Mouse (Mus musculus): ENCODE data around the gene Adgrf4. TPM values are rescaled to one million over a fixed set of nuclear protein-coding genes. Genes with fewer than 3 reads are reported as not detected.

The Adgrf4 gene
- 0.49 TPM for polyA plus RNA-seq (2012; fragmentation: generic; extraction: Trizol)
- long read RNA-seq, experiment 1, result 0 reads
- long read RNA-seq, experiment 2, partial matches to known transcripts, result 0 of 2 reads
- long read RNA-seq, experiment 2, other reads (novel, unspliced or antisense), result 0 of 2 reads

DNA sequence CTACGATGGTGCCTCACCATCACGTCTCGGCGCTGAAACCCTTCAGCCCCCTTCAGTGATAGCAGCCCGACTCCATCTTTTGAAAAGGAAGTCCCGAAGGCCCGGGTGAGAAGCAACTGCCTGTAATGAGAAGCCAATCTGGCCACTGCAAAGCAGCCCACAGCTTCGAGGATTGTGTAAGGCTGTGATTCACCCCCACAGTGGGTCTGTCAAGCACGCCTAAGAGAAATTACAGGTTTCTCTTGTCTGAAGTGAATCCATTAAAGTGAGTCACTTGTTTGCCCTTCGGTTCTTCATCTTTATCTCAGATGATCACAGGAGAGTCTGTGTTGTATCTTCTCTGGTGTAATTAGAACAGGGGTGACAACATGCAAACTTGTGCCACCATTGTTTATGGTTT is at the start of gene Adgrf4:
Adgrf4 (minus strand) TSS at position 149 of the 400 bp plus-strand sequence.
- Histone ChIP-seq H3K27me3 (ENCODE audit: control insufficient read depth, insufficient read depth, insufficient read length) (no peaks in the 10 kb centered on the region), H3K79me3 (ENCODE audit: low read depth) (no peaks in the 10 kb centered on the region), H3ac (ENCODE audit: control insufficient read depth, insufficient read length, low read depth) (no peak within 1 kb of the TSS), H3K36me3 (ENCODE audit: control insufficient read depth, insufficient read depth) (no peaks in the 10 kb centered on the region), H3K4me3 (ENCODE audit: insufficient read depth, poor library complexity, severe bottlenecking) (no peak within 1 kb of the TSS), H3K79me2 (ENCODE audit: control insufficient read depth, insufficient read depth) (no peaks in the 10 kb centered on the region)
- TF ChIP-seq MYOD1 (IDR thresholded peaks at IDR 0.05; ENCODE audit: control insufficient read depth, insufficient read length, low read depth) (no peak), FOSL1 (IDR thresholded peaks at IDR 0.05; ENCODE audit: insufficient read depth, low read length, poor library complexity, severe bottlenecking) (no peak), MYOG (IDR thresholded peaks at IDR 0.05; ENCODE audit: control insufficient read depth, extremely low read depth, insufficient read length) (no peak), MAX (IDR thresholded peaks at IDR 0.05) (no peak), CTCF (IDR thresholded peaks at IDR 0.05; ENCODE audit: control insufficient read depth, insufficient read depth, insufficient read length) (no peak), USF1 (IDR thresholded peaks at IDR 0.05; ENCODE audit: low read depth) (no peak), CEBPB (IDR thresholded peaks at IDR 0.05; ENCODE audit: low read depth) (no peak)

DNA sequence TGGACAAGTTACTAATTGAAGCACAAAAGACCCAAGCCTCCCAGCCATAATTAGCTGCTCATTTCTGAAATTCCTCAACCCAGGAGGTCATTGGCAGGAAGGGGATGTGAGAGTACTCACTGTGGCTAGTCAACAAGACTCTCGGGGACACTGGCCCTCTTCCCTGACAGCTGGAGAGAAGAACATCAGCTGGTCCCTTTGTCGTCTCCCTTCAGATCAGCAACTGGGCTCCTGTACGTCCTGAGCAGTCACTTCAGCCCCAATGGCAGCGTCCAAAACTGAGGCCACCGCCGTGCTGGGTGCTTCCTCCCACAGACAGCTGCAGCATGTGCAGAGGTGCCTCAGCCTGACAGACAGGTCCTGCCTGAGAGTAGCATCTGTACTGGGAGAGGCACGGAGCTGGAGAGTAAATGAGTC is 49.7 kb upstream of the Adgrf4 start, which contains the start of gene Adgrf2:
Adgrf2 (minus strand) TSS at position 379 of the 417 bp plus-strand sequence.
- H3K79me2 ChIP-seq (ENCODE audit: control insufficient read depth, insufficient read depth), result no peaks in the 10 kb centered on the region
- H3ac ChIP-seq (ENCODE audit: control insufficient read depth, insufficient read length, low read depth), result no peak within 1 kb of the TSS
- H3K79me3 ChIP-seq (ENCODE audit: low read depth), result no peaks in the 10 kb centered on the region
- TF ChIP-seq USF1 (IDR thresholded peaks at IDR 0.05; ENCODE audit: low read depth) (peak; percentile 3), CTCF (IDR thresholded peaks at IDR 0.05; ENCODE audit: control insufficient read depth, insufficient read depth, insufficient read length) (no peak)
- H3K4me3 ChIP-seq (ENCODE audit: insufficient read depth, poor library complexity, severe bottlenecking), result no peak within 1 kb of the TSS
- no peaks in the 10 kb centered on the region for H3K27me3 ChIP-seq (ENCODE audit: control insufficient read depth, insufficient read depth, insufficient read length)
- no peaks in the 10 kb centered on the region for H3K36me3 ChIP-seq (ENCODE audit: control insufficient read depth, insufficient read depth)

DNA sequence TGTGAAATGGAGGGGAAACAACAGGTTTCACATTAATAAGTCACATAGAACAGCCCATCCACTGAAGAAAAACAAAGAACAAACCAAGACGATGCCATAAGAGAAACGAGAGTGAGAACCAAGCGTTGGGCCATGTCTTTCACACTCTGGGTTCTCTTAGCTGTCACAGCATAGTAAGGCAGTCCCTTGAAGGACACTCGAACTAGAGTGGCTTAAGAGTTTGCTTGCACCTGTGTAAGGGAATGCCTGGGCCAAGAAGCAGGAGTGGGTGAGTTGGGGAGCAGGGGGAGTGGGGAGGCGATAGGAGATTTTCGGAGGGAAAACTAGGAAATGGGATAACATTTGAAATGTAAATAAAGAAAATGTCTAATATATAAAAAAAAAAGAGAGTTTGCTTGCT is 46.7 kb upstream of the Adgrf4 start:
- Histone ChIP-seq H3K79me2 (ENCODE audit: control insufficient read depth, insufficient read depth) (no peaks in the 10 kb centered on the region), H3ac (ENCODE audit: control insufficient read depth, insufficient read length, low read depth) (no peak overlapping the region), H3K4me3 (ENCODE audit: insufficient read depth, poor library complexity, severe bottlenecking) (no peak overlapping the region), H3K79me3 (ENCODE audit: low read depth) (no peaks in the 10 kb centered on the region), H3K27me3 (ENCODE audit: control insufficient read depth, insufficient read depth, insufficient read length) (no peaks in the 10 kb centered on the region), H3K36me3 (ENCODE audit: control insufficient read depth, insufficient read depth) (no peaks in the 10 kb centered on the region)
- TF ChIP-seq MYOG (IDR thresholded peaks at IDR 0.05; ENCODE audit: control insufficient read depth, extremely low read depth, insufficient read length) (no peak), MAX (IDR thresholded peaks at IDR 0.05) (no peak), FOSL1 (IDR thresholded peaks at IDR 0.05; ENCODE audit: insufficient read depth, low read length, poor library complexity, severe bottlenecking) (no peak), USF1 (IDR thresholded peaks at IDR 0.05; ENCODE audit: low read depth) (no peak), CEBPB (IDR thresholded peaks at IDR 0.05; ENCODE audit: low read depth) (no peak), CTCF (IDR thresholded peaks at IDR 0.05; ENCODE audit: control insufficient read depth, insufficient read depth, insufficient read length) (no peak), MYOD1 (IDR thresholded peaks at IDR 0.05; ENCODE audit: control insufficient read depth, insufficient read length, low read depth) (no peak)

DNA sequence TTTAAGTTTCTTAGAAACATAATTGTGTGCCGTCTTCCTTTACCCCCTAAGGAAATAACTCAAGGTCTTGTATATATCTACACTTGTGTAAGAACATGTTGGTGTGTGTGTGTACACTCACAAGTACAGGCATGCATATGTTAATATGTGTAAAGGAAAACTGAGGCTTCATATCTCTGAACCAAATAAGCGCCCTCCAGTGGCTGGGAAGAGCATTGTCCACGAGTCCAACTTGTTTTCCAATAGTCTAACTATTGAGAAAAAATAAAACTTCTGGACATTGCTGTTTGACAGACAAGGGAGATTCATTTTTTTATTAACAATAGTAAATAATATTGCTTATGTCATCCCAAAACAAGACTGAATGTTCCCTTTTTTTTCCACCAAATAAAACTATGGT is 25.1 kb upstream of the Adgrf4 start:
- Histone ChIP-seq H3K4me3 (ENCODE audit: insufficient read depth, poor library complexity, severe bottlenecking) (no peak overlapping the region), H3K27me3 (ENCODE audit: control insufficient read depth, insufficient read depth, insufficient read length) (no peaks in the 10 kb centered on the region), H3K79me2 (ENCODE audit: control insufficient read depth, insufficient read depth) (no peaks in the 10 kb centered on the region), H3K36me3 (ENCODE audit: control insufficient read depth, insufficient read depth) (no peaks in the 10 kb centered on the region), H3ac (ENCODE audit: control insufficient read depth, insufficient read length, low read depth) (no peak overlapping the region), H3K79me3 (ENCODE audit: low read depth) (no peaks in the 10 kb centered on the region)
- TF ChIP-seq CEBPB (IDR thresholded peaks at IDR 0.05; ENCODE audit: low read depth) (no peak), USF1 (IDR thresholded peaks at IDR 0.05; ENCODE audit: low read depth) (no peak), MYOG (IDR thresholded peaks at IDR 0.05; ENCODE audit: control insufficient read depth, extremely low read depth, insufficient read length) (no peak), CTCF (IDR thresholded peaks at IDR 0.05; ENCODE audit: control insufficient read depth, insufficient read depth, insufficient read length) (no peak), MYOD1 (IDR thresholded peaks at IDR 0.05; ENCODE audit: control insufficient read depth, insufficient read length, low read depth) (no peak), MAX (IDR thresholded peaks at IDR 0.05) (no peak), FOSL1 (IDR thresholded peaks at IDR 0.05; ENCODE audit: insufficient read depth, low read length, poor library complexity, severe bottlenecking) (no peak)

DNA sequence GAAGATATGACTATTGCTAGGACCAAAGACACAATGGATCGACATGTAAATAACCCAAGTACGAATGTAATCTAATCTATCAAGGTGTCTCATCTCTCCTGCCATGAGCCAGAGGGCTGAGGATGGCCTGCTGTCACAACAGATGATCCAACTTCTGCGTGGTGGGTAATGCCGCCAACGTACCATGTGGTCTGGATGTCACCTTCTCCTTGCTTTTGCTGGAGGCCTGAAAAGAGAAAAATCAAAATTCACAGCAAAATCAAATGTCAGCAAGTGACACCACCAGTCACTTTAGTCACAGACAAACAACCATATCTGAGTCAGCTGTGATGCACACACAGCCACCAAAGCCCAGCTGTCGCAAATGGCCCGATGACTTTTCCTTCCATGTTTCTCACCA is 22.9 kb upstream of the Adgrf4 start:
- no peak overlapping the region for H3K4me3 ChIP-seq (ENCODE audit: insufficient read depth, poor library complexity, severe bottlenecking)
- H3K79me2 ChIP-seq (ENCODE audit: control insufficient read depth, insufficient read depth), result no peaks in the 10 kb centered on the region
- H3K36me3 ChIP-seq (ENCODE audit: control insufficient read depth, insufficient read depth), result no peaks in the 10 kb centered on the region
- TF ChIP-seq CEBPB (IDR thresholded peaks at IDR 0.05; ENCODE audit: low read depth), result no peak
- no peak for TF ChIP-seq USF1 (IDR thresholded peaks at IDR 0.05; ENCODE audit: low read depth)
- no peak for TF ChIP-seq MYOD1 (IDR thresholded peaks at IDR 0.05; ENCODE audit: control insufficient read depth, insufficient read length, low read depth)
- no peak for TF ChIP-seq FOSL1 (IDR thresholded peaks at IDR 0.05; ENCODE audit: insufficient read depth, low read length, poor library complexity, severe bottlenecking)
- TF ChIP-seq MYOG (IDR thresholded peaks at IDR 0.05; ENCODE audit: control insufficient read depth, extremely low read depth, insufficient read length), result no peak
- TF ChIP-seq CTCF (IDR thresholded peaks at IDR 0.05; ENCODE audit: control insufficient read depth, insufficient read depth, insufficient read length), result no peak
- TF ChIP-seq MAX (IDR thresholded peaks at IDR 0.05), result no peak
- H3K27me3 ChIP-seq (ENCODE audit: control insufficient read depth, insufficient read depth, insufficient read length), result no peaks in the 10 kb centered on the region
- no peak overlapping the region for H3ac ChIP-seq (ENCODE audit: control insufficient read depth, insufficient read length, low read depth)
- H3K79me3 ChIP-seq (ENCODE audit: low read depth), result no peaks in the 10 kb centered on the region

DNA sequence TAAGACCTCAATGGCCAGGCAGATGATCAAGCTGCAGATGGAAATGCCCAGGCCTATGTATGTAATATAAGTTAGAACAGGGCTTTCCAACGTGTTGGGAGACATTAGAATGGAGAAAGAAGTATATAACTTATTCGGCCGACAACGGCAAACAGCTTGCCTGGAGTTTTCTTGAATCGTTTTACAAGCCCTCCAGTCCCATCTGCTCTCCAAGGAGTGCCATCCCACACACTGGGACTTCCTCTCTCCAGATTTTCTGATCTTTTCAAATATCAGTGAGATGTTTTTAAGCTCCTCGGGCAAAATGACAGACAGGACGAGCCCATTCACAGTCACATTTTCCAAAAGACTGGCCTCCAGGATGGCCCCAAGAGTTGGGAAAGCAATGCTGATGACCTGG is 18.6 kb upstream of the Adgrf4 start:
- Histone ChIP-seq H3K27me3 (ENCODE audit: control insufficient read depth, insufficient read depth, insufficient read length) (no peaks in the 10 kb centered on the region), H3K4me3 (ENCODE audit: insufficient read depth, poor library complexity, severe bottlenecking) (no peak overlapping the region), H3ac (ENCODE audit: control insufficient read depth, insufficient read length, low read depth) (no peak overlapping the region), H3K36me3 (ENCODE audit: control insufficient read depth, insufficient read depth) (no peaks in the 10 kb centered on the region), H3K79me2 (ENCODE audit: control insufficient read depth, insufficient read depth) (no peaks in the 10 kb centered on the region), H3K79me3 (ENCODE audit: low read depth) (no peaks in the 10 kb centered on the region)
- TF ChIP-seq CEBPB (IDR thresholded peaks at IDR 0.05; ENCODE audit: low read depth) (no peak), FOSL1 (IDR thresholded peaks at IDR 0.05; ENCODE audit: insufficient read depth, low read length, poor library complexity, severe bottlenecking) (no peak), MYOG (IDR thresholded peaks at IDR 0.05; ENCODE audit: control insufficient read depth, extremely low read depth, insufficient read length) (no peak), CTCF (IDR thresholded peaks at IDR 0.05; ENCODE audit: control insufficient read depth, insufficient read depth, insufficient read length) (no peak), MYOD1 (IDR thresholded peaks at IDR 0.05; ENCODE audit: control insufficient read depth, insufficient read length, low read depth) (no peak), USF1 (IDR thresholded peaks at IDR 0.05; ENCODE audit: low read depth) (no peak)

Data from C2C12 (cell line).